Comparison of ENCODE assay signal across 8 mouse cellular contexts in genomic region chr6:124932314-124932695, GRCm38 (mm10). TPM values are rescaled to one million over a fixed set of nuclear protein-coding genes. Genes with fewer than 3 reads are reported as not detected.
DNase-seq lines count a peak whose midpoint lies in the region; ATAC-seq and TF ChIP-seq lines count a peak whose summit lies in the region.

No protein-coding gene starts in this region.

- no peak for TF ChIP-seq EP300 in ES-Bruce4 (IDR thresholded peaks at IDR 0.05; ENCODE audit: insufficient read depth, low read depth, low read length)

- ATAC-seq in heart, embryonic 13.5 days (ENCODE audit: extremely low read depth, insufficient number of reproducible peaks, low FRiP score, low TSS enrichment) = no peak
- ATAC-seq in forebrain, embryonic 11.5 days (replicated peaks; ENCODE audit: low FRiP score) = no peak
- no peak for ATAC-seq in liver, embryonic 15.5 days (ENCODE audit: insufficient read depth)

- H3K4me1 ChIP-seq in heart, embryonic 13.5 days = peaks cover 22% of the 10 kb centered on the region
- H3K4me1 ChIP-seq in ES-Bruce4 (ENCODE audit: control insufficient read depth, insufficient read depth, low read length) = no peaks in the 10 kb centered on the region
- H3K4me1 ChIP-seq in forebrain, embryonic 11.5 days (replicated peaks; ENCODE audit: control insufficient read depth, insufficient read depth, low read length) = peaks cover 11% of the 10 kb centered on the region
- H3K4me1 ChIP-seq in liver, embryonic 15.5 days (replicated peaks) = peaks cover 34% of the 10 kb centered on the region

- peak overlapping the region; percentile 94 for H3K4me3 ChIP-seq in heart, embryonic 13.5 days
- H3K4me3 ChIP-seq in ES-Bruce4 (ENCODE audit: low read depth, low read length) = peak overlapping the region; percentile 86
- H3K4me3 ChIP-seq in forebrain, embryonic 11.5 days (ENCODE audit: low read depth, low read length) = peak overlapping the region; percentile 95
- H3K4me3 ChIP-seq in liver, embryonic 15.5 days (replicated peaks) = peak overlapping the region; percentile 89

- no peak for DNase-seq in heart, adult 11 months
- no peak for DNase-seq in forebrain, embryonic 11.5 days (ENCODE audit: low spot score)
- no peak for DNase-seq in thymus, adult 18-20 months
- no peak for DNase-seq in right cerebral cortex, adult 18-20 months
- no peak for DNase-seq in lung, adult 18-20 months

- WGBS in heart, embryonic 13.5 days = 42% methylated on average over 12 of the region's 12 CpGs
- 49% methylated on average over 12 of the region's 12 CpGs for WGBS in forebrain, embryonic 11.5 days
- 59% methylated on average over 12 of the region's 12 CpGs for WGBS in liver, embryonic 15.5 days (ENCODE audit: insufficient replicate concordance)

- peaks cover 49% of the 10 kb centered on the region for H3K36me3 ChIP-seq in heart, embryonic 13.5 days
- peaks cover 31% of the 10 kb centered on the region for H3K36me3 ChIP-seq in ES-Bruce4 (ENCODE audit: control insufficient read depth, insufficient read depth, low read length, poor library complexity, severe bottlenecking)
- peaks cover 10% of the 10 kb centered on the region for H3K36me3 ChIP-seq in forebrain, embryonic 11.5 days (ENCODE audit: control insufficient read depth, insufficient read depth, low read length)
- H3K36me3 ChIP-seq in liver, embryonic 15.5 days (replicated peaks) = peaks cover 40% of the 10 kb centered on the region

- H3K9ac ChIP-seq in heart, embryonic 13.5 days = peak overlapping the region; percentile 99
- peak overlapping the region; percentile 92 for H3K9ac ChIP-seq in ES-Bruce4 (ENCODE audit: low read depth, poor library complexity, severe bottlenecking)
- H3K9ac ChIP-seq in forebrain, embryonic 11.5 days (ENCODE audit: low read length) = peak overlapping the region; percentile 94
- peak overlapping the region; percentile 92 for H3K9ac ChIP-seq in liver, embryonic 15.5 days

- peak overlapping the region; percentile 96 for H3K4me2 ChIP-seq in heart, embryonic 13.5 days
- peak overlapping the region; percentile 92 for H3K4me2 ChIP-seq in forebrain, embryonic 11.5 days (ENCODE audit: low read depth, low read length, severe bottlenecking)
- peak overlapping the region; percentile 90 for H3K4me2 ChIP-seq in liver, embryonic 15.5 days

- TF ChIP-seq CTCF in ES-Bruce4 (IDR thresholded peaks at IDR 0.05; ENCODE audit: low read depth, low read length) = no peak

- no peaks in the 10 kb centered on the region for H3K27me3 ChIP-seq in heart, embryonic 13.5 days (replicated peaks)
- no peaks in the 10 kb centered on the region for H3K27me3 ChIP-seq in ES-Bruce4 (ENCODE audit: control insufficient read depth, insufficient read depth, low read length, poor library complexity, severe bottlenecking)
- H3K27me3 ChIP-seq in forebrain, embryonic 11.5 days (ENCODE audit: control insufficient read depth, insufficient read depth, low read length) = no peaks in the 10 kb centered on the region
- no peaks in the 10 kb centered on the region for H3K27me3 ChIP-seq in liver, embryonic 15.5 days

- H3K9me3 ChIP-seq in heart, embryonic 13.5 days = no peaks in the 10 kb centered on the region
- H3K9me3 ChIP-seq in ES-Bruce4 (replicated peaks; ENCODE audit: control insufficient read depth, insufficient read depth, low read length, poor library complexity, severe bottlenecking) = no peaks in the 10 kb centered on the region
- H3K9me3 ChIP-seq in forebrain, embryonic 11.5 days (ENCODE audit: control insufficient read depth, low read length) = no peaks in the 10 kb centered on the region
- H3K9me3 ChIP-seq in liver, embryonic 15.5 days (replicated peaks) = no peaks in the 10 kb centered on the region

- H3K27ac ChIP-seq in heart, embryonic 13.5 days (replicated peaks) = peak overlapping the region; percentile 98
- H3K27ac ChIP-seq in ES-Bruce4 (ENCODE audit: insufficient read depth, low read length) = no peak overlapping the region
- no peak overlapping the region for H3K27ac ChIP-seq in forebrain, embryonic 11.5 days (ENCODE audit: low read depth, low read length)
- H3K27ac ChIP-seq in liver, embryonic 15.5 days (replicated peaks) = peak overlapping the region; percentile 89; the same call in 1 of the 2 replicates

- no peak for TF ChIP-seq POLR2A in ES-Bruce4 (IDR thresholded peaks at IDR 0.05; ENCODE audit: insufficient read depth, low read length)

RNA-seq across cellular contexts. Expression of gene Mlf2, which starts 1.1 kb away (rescaled TPM):
- 288 and 320 TPM in 2 replicates for polyA plus RNA-seq in heart, embryonic 13.5 days (2015; fragmentation: Nextera tagmentation; extraction: Ambion mirVana)
- polyA plus RNA-seq in ES-Bruce4 (2011; ENCODE audit: insufficient read depth, insufficient read length, low read depth, missing spikeins) = 263 and 294 TPM in 2 replicates
- polyA plus RNA-seq in forebrain, embryonic 11.5 days (2014; fragmentation: Nextera tagmentation; extraction: Ambion mirVana) = 450 and 480 TPM in 2 replicates
- polyA plus RNA-seq in liver, embryonic 15.5 days (2015; fragmentation: Nextera tagmentation; extraction: Ambion mirVana) = 119 and 127 TPM in 2 replicates

RNA-seq across cellular contexts. Expression of gene Ptms, which starts 12.4 kb away (rescaled TPM):
- 231 and 233 TPM in 2 replicates for polyA plus RNA-seq in heart, embryonic 13.5 days (2015; fragmentation: Nextera tagmentation; extraction: Ambion mirVana)
- polyA plus RNA-seq in ES-Bruce4 (2011; ENCODE audit: insufficient read depth, insufficient read length, low read depth, missing spikeins) = 382 and 383 TPM in 2 replicates
- 369 and 455 TPM in 2 replicates for polyA plus RNA-seq in forebrain, embryonic 11.5 days (2014; fragmentation: Nextera tagmentation; extraction: Ambion mirVana)
- polyA plus RNA-seq in liver, embryonic 15.5 days (2015; fragmentation: Nextera tagmentation; extraction: Ambion mirVana) = 56.2 and 62.7 TPM in 2 replicates

RNA-seq across cellular contexts. Expression of gene Lag3, which starts 20.8 kb away (rescaled TPM):
- polyA plus RNA-seq in heart, embryonic 13.5 days (2015; fragmentation: Nextera tagmentation; extraction: Ambion mirVana) = 1.0 and 1.1 TPM in 2 replicates
- polyA plus RNA-seq in ES-Bruce4 (2011; ENCODE audit: insufficient read depth, insufficient read length, low read depth, missing spikeins) = 4.0 and 5.9 TPM in 2 replicates
- polyA plus RNA-seq in forebrain, embryonic 11.5 days (2014; fragmentation: Nextera tagmentation; extraction: Ambion mirVana) = 2.3 and 2.5 TPM in 2 replicates
- 0.13 and 0.18 TPM in 2 replicates for polyA plus RNA-seq in liver, embryonic 15.5 days (2015; fragmentation: Nextera tagmentation; extraction: Ambion mirVana)

RNA-seq across cellular contexts. Expression of gene Cops7a, which starts 33.0 kb away (rescaled TPM):
- polyA plus RNA-seq in heart, embryonic 13.5 days (2015; fragmentation: Nextera tagmentation; extraction: Ambion mirVana) = 140 and 143 TPM in 2 replicates
- polyA plus RNA-seq in ES-Bruce4 (2011; ENCODE audit: insufficient read depth, insufficient read length, low read depth, missing spikeins) = 145 and 154 TPM in 2 replicates
- 111 and 122 TPM in 2 replicates for polyA plus RNA-seq in forebrain, embryonic 11.5 days (2014; fragmentation: Nextera tagmentation; extraction: Ambion mirVana)
- polyA plus RNA-seq in liver, embryonic 15.5 days (2015; fragmentation: Nextera tagmentation; extraction: Ambion mirVana) = 52.4 and 55.1 TPM in 2 replicates

RNA-seq across cellular contexts. Expression of gene Cd4, which starts 44.3 kb away (rescaled TPM):
- polyA plus RNA-seq in heart, embryonic 13.5 days (2015; fragmentation: Nextera tagmentation; extraction: Ambion mirVana) = not detected in 2 replicates
- not detected in 2 replicates for polyA plus RNA-seq in ES-Bruce4 (2011; ENCODE audit: insufficient read depth, insufficient read length, low read depth, missing spikeins)
- polyA plus RNA-seq in forebrain, embryonic 11.5 days (2014; fragmentation: Nextera tagmentation; extraction: Ambion mirVana) = not detected in 2 replicates
- 0.07 and 0.20 TPM in 2 replicates for polyA plus RNA-seq in liver, embryonic 15.5 days (2015; fragmentation: Nextera tagmentation; extraction: Ambion mirVana)

Comparison
In these comparisons a context has a peak if more than half of its experiments do, and no peak if none do; other contexts are left out.
1. H3K27ac ChIP-seq: peak in heart, embryonic 13.5 days (single experiment) and liver, embryonic 15.5 days (single experiment); none in ES-Bruce4 (single experiment) and forebrain, embryonic 11.5 days (single experiment).
2. Peak in every context shown above with its lines, with median percentiles within 50 percentile points of each other: H3K4me2 ChIP-seq, H3K4me3 ChIP-seq and H3K9ac ChIP-seq.